Mouse (Mus musculus): ENCODE measurements around the gene Mgst2. TPM values are rescaled to one million over a fixed set of nuclear protein-coding genes. Genes with fewer than 3 reads are reported as not detected.

Mgst2 gene
- polyA plus RNA-seq (2012; ENCODE audit: low replicate concordance), result 0.08 and 0.18 TPM in 2 replicates

DNA sequence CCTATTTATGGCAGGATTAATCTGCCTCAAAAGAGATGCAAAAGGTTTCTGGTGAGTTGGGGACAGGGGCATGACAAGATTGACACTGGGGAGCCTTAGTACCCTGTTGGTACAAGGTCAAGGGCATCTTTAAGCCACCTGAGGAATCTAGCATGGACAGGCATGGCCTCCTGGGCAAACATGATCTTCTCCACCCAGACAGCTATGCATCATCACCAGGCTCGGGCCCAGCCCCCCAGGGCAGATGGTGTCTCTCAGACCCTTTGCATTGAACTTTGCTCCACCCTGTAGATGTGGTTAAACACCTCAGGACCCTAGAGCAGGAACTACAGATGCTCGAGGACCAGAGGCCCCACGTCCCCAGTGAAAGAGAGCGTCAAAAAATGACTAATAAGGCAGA is at the start of gene Mgst2:
TSS of gene Mgst2 (plus strand) at position 301 of the 400 bp plus-strand sequence.

Other genes with a start within 250 kb of the Mgst2 start
- 7.2 and 7.7 TPM in 2 replicates for gene Naa15, start 245.2 kb upstream of the Mgst2 start, polyA plus RNA-seq (2012; ENCODE audit: low replicate concordance)
- gene Rab33b, start 176.4 kb upstream of the Mgst2 start, polyA plus RNA-seq (2012; ENCODE audit: low replicate concordance), result 1.4 and 4.7 TPM in 2 replicates
- gene Setd7, start 99.5 kb upstream of the Mgst2 start, polyA plus RNA-seq (2012; ENCODE audit: low replicate concordance), result 2.6 and 5.5 TPM in 2 replicates

Measured in leukemia stem cell, adult 10-12 weeks (primary cell).